Mouse (Mus musculus) hindbrain, postnatal 0 days (tissue): ENCODE measurements around the gene Srsf6. TPM values are rescaled to one million over a fixed set of nuclear protein-coding genes. Genes with fewer than 3 reads are reported as not detected.

Experiments used
- ATAC-seq: fragments of 200-750 bp; cut with Nextera tagmentation; 2 replicates; pipeline ENCODE4 v1.8.0; 2017; ENCODE audit warnings: mild to moderate bottlenecking, moderate TSS enrichment, moderate library complexity
- DNase-seq: peaks from one replicate; pipeline ENCODE4 v3.0.0-alpha.2; 2015; ENCODE audit warnings: low spot score
- H3K27ac ChIP-seq: fragments of 300-500 bp; sonication (generic); 2 replicates; pipeline ENCODE4 v1.5.1; 2014; ENCODE audit warnings: mild to moderate bottlenecking
- H3K27me3 ChIP-seq: fragments of 300-500 bp; sonication (generic); 2 replicates; pipeline ENCODE4 v1.6.1; 2014; ENCODE audit warnings: low read length, mixed read lengths; ENCODE audit not compliant: insufficient read depth
- H3K36me3 ChIP-seq: fragments of 300-500 bp; sonication (generic); 2 replicates; pipeline ENCODE4 v1.6.1; 2014; ENCODE audit warnings: low read length, mixed read lengths; ENCODE audit not compliant: insufficient read depth
- H3K4me1 ChIP-seq: fragments of 300-500 bp; sonication (generic); 2 replicates; pipeline ENCODE4 v1.6.1; 2014; ENCODE audit warnings: antibody characterized with exemption, low read length, mixed read lengths; ENCODE audit not compliant: insufficient read depth
- H3K4me2 ChIP-seq: fragments of 300-500 bp; sonication (generic); 2 replicates; pipeline ENCODE4 v1.6.1; 2014; ENCODE audit warnings: low read depth, mild to moderate bottlenecking, low read length, moderate library complexity, mixed read lengths
- H3K4me3 ChIP-seq: fragments of 300-500 bp; sonication (generic); 2 replicates; pipeline ENCODE4 v1.5.1; 2014; ENCODE audit warnings: low read length
- H3K9ac ChIP-seq: fragments of 300-500 bp; sonication (generic); replicated peaks from 2 replicates; pipeline ENCODE4 v1.6.1; 2014; ENCODE audit warnings: mild to moderate bottlenecking, low read length, moderate library complexity, mixed read lengths
- H3K9me3 ChIP-seq: fragments of 300-500 bp; sonication (generic); 2 replicates; pipeline ENCODE4 v1.6.1; 2016; ENCODE audit warnings: low read length, mixed read lengths
- CTCF ChIP-seq: IDR thresholded peaks from 2 replicates; pipeline ENCODE4 v1.5.1; 2016; ENCODE audit warnings: antibody characterized with exemption, control low read depth, low read depth
- WGBS: fragments of 180-500 bp; shearing (Covaris S2); extraction: QIAGEN DNeasy Blood & Tissue Kit; methylation state at CpG from one replicate; pipeline ENCODE4 v1.1.7; 2014; 5-methylcytosine and 5-hydroxymethylcytosine counted together
- polyA plus RNA-seq: library from polyadenylated mRNA; unstranded; fragments of >200 nt; fragmentation: Nextera tagmentation; extraction: Ambion mirVana; gene quantifications from 2 replicates; pipeline ENCODE4 v1.2.1, GENCODE M21; 2015
- total RNA-seq: library from RNA; depleted of rRNA; stranded (reverse); fragments of >200 nt; gene quantifications from 2 replicates; pipeline ENCODE4 v1.2.3, GENCODE M21; 2014

The Srsf6 gene
- total and polyA plus RNA-seq, 2 experiments from 2014 or later = 87.2 to 124 TPM

GRCm38 (mm10) chr2:162943931-162944330, 12.6 kb downstream of the Srsf6 start:
- no peak for TF ChIP-seq CTCF
- Histone ChIP-seq H3K27ac (peak overlapping the region; percentile 80; the same call in 1 of the 2 replicates), H3K4me1 (no peaks in the 10 kb centered on the region), H3K27me3 (no peaks in the 10 kb centered on the region), H3K4me3 (peak overlapping the region; percentile 66), H3K36me3 (peaks cover 19% of the 10 kb centered on the region; the same call in 1 of the 2 replicates), H3K9ac (peak overlapping the region; percentile 64; the same call in 1 of the 2 replicates), H3K4me2 (peak overlapping the region; percentile 98), H3K9me3 (no peaks in the 10 kb centered on the region)
- ATAC-seq (peak; percentile 30; the same call in 1 of the 2 replicates), DNase-seq (peak; percentile 29)
- WGBS = 10% methylated on average over 11 of the region's 11 CpGs

GRCm38 (mm10) chr2:162946964-162947363, 15.6 kb downstream of the Srsf6 start:
- no peak overlapping the region for H3K4me3 ChIP-seq
- H3K36me3 ChIP-seq = no peaks in the 10 kb centered on the region
- 89% methylated on average over 5 of the region's 5 CpGs for WGBS
- no peak for ATAC-seq
- no peaks in the 10 kb centered on the region for H3K9me3 ChIP-seq
- H3K27ac ChIP-seq = no peak overlapping the region
- DNase-seq = no peak
- H3K27me3 ChIP-seq = no peaks in the 10 kb centered on the region
- H3K9ac ChIP-seq = no peak overlapping the region
- H3K4me2 ChIP-seq = no peak overlapping the region
- H3K4me1 ChIP-seq = no peaks in the 10 kb centered on the region
- TF ChIP-seq CTCF = no peak

- TF ChIP-seq CTCF = no peak
- Histone ChIP-seq H3K4me2 (peak overlapping the region; percentile 26), H3K27me3 (no peaks in the 10 kb centered on the region), H3K4me3 (no peak overlapping the region), H3K27ac (no peak overlapping the region), H3K9ac (no peak overlapping the region), H3K36me3 (no peaks in the 10 kb centered on the region), H3K4me1 (no peaks in the 10 kb centered on the region), H3K9me3 (no peaks in the 10 kb centered on the region)
- 31% methylated on average over 15 of the region's 15 CpGs for WGBS
- ATAC-seq (peak; percentile 53), DNase-seq (peak; percentile 25)
Observed at GRCm38 (mm10) chr2:162947736-162948135, 16.4 kb downstream of the Srsf6 start.

- 72% methylated on average over 14 of the region's 14 CpGs for WGBS
- Histone ChIP-seq H3K36me3 (no peaks in the 10 kb centered on the region), H3K4me3 (no peak overlapping the region), H3K4me2 (peak overlapping the region; percentile 26), H3K27ac (no peak overlapping the region), H3K9ac (no peak overlapping the region), H3K27me3 (no peaks in the 10 kb centered on the region), H3K4me1 (no peaks in the 10 kb centered on the region), H3K9me3 (no peaks in the 10 kb centered on the region)
- DNase-seq (no peak), ATAC-seq (peak; percentile 11; the same call in 1 of the 2 replicates)
- no peak for TF ChIP-seq CTCF
Observed at GRCm38 (mm10) chr2:162948221-162948620, 16.9 kb downstream of the Srsf6 start.

GRCm38 (mm10) chr2:162950776-162951175, 19.4 kb downstream of the Srsf6 start:
- DNase-seq (no peak), ATAC-seq (no peak)
- Histone ChIP-seq H3K4me3 (no peak overlapping the region), H3K9ac (no peak overlapping the region), H3K4me1 (no peaks in the 10 kb centered on the region), H3K36me3 (no peaks in the 10 kb centered on the region), H3K4me2 (no peak overlapping the region), H3K27me3 (no peaks in the 10 kb centered on the region), H3K9me3 (no peaks in the 10 kb centered on the region), H3K27ac (no peak overlapping the region)
- 94% methylated on average over 2 of the region's 2 CpGs for WGBS
- TF ChIP-seq CTCF = no peak

GRCm38 (mm10) chr2:162956843-162957242, 25.5 kb downstream of the Srsf6 start:
- H3K9me3 ChIP-seq = no peaks in the 10 kb centered on the region
- H3K9ac ChIP-seq = no peak overlapping the region
- no peaks in the 10 kb centered on the region for H3K4me1 ChIP-seq
- no peak for DNase-seq
- no peak overlapping the region for H3K4me2 ChIP-seq
- no peak overlapping the region for H3K27ac ChIP-seq
- no peak for ATAC-seq
- H3K4me3 ChIP-seq = no peak overlapping the region
- H3K27me3 ChIP-seq = no peaks in the 10 kb centered on the region
- WGBS = 100% methylated on average over 2 of the region's 2 CpGs
- H3K36me3 ChIP-seq = no peaks in the 10 kb centered on the region
- TF ChIP-seq CTCF = peak; percentile 47

GRCm38 (mm10) chr2:162961321-162961720, 30.0 kb downstream of the Srsf6 start:
- H3K4me2 ChIP-seq = no peak overlapping the region
- no peak overlapping the region for H3K4me3 ChIP-seq
- no peak overlapping the region for H3K9ac ChIP-seq
- no peaks in the 10 kb centered on the region for H3K27me3 ChIP-seq
- WGBS = 69% methylated on average over 9 of the region's 10 CpGs
- H3K9me3 ChIP-seq = no peaks in the 10 kb centered on the region
- H3K36me3 ChIP-seq = peaks cover 5% of the 10 kb centered on the region; the same call in 1 of the 2 replicates
- no peak overlapping the region for H3K27ac ChIP-seq
- no peak for DNase-seq
- TF ChIP-seq CTCF = no peak
- ATAC-seq = no peak
- no peaks in the 10 kb centered on the region for H3K4me1 ChIP-seq
